Mouse (Mus musculus): ENCODE measurements around the gene Ccdc85a.
"Not testable (repeated sequence)": the region's sequence is repeated elsewhere in the genome, so short reads cannot be mapped to it uniquely, and the experiment has no call there.

The Ccdc85a gene

GRCm38 (mm10) chr11:28422451-28423231, 161.5 kb downstream of the Ccdc85a start:
- DNase-seq (ENCODE audit: low spot score in 2 of 2), result no peak

GRCm38 (mm10) chr11:28415841-28416240, 168.3 kb downstream of the Ccdc85a start:
- no peak for DNase-seq (ENCODE audit: low spot score in 2 of 2)

- DNase-seq (ENCODE audit: low spot score in 2 of 2), result not testable (repeated sequence)
These were observed 174.2 kb downstream of the Ccdc85a start for GRCm38 (mm10) chr11:28409880-28410279.

GRCm38 (mm10) chr11:28397166-28397565, 187.0 kb downstream of the Ccdc85a start:
- no peak for DNase-seq (ENCODE audit: low spot score in 2 of 2)

- DNase-seq (ENCODE audit: low spot score in 2 of 2), result no peak
These were observed 208.2 kb downstream of the Ccdc85a start for GRCm38 (mm10) chr11:28375891-28376290.

GRCm38 (mm10) chr11:28374636-28375035, 209.5 kb downstream of the Ccdc85a start:
- no peak for DNase-seq (ENCODE audit: low spot score in 2 of 2)

- not testable (repeated sequence) for DNase-seq (ENCODE audit: low spot score in 2 of 2)
These were observed 212.7 kb downstream of the Ccdc85a start for GRCm38 (mm10) chr11:28371381-28371780.

- DNase-seq (ENCODE audit: low spot score in 2 of 2), result no peak
These were observed 218.2 kb downstream of the Ccdc85a start for GRCm38 (mm10) chr11:28365929-28366244.

GRCm38 (mm10) chr11:28365209-28365928, 218.8 kb downstream of the Ccdc85a start:
- DNase-seq (ENCODE audit: low spot score in 2 of 2), result peak; percentile 69 to 79

- DNase-seq (ENCODE audit: low spot score in 2 of 2), result no peak
These were observed 240.7 kb downstream of the Ccdc85a start for GRCm38 (mm10) chr11:28343465-28343864.

GRCm38 (mm10) chr11:28341887-28342286, 242.2 kb downstream of the Ccdc85a start:
- DNase-seq (ENCODE audit: low spot score in 2 of 2), result no peak

GRCm38 (mm10) chr11:28339224-28340150, 244.6 kb downstream of the Ccdc85a start, which contains the start of gene Gm6685:
Gene Gm6685 (minus strand): TSS chr11:28339867.
- not testable (repeated sequence) for DNase-seq (ENCODE audit: low spot score in 2 of 2)

All from frontal cortex, postnatal 10 days (tissue).